Mouse (Mus musculus) forebrain, embryonic 13.5 days (tissue): Measurements from ENCODE around the gene Dnajc11. TPM values are rescaled to one million over a fixed set of nuclear protein-coding genes. Genes with fewer than 3 reads are reported as not detected.

Source experiments
- ATAC-seq: fragments of 200-750 bp; cut with Nextera tagmentation; 2 replicates; pipeline ENCODE4 v1.8.0; 2017
- H3K27ac ChIP-seq: fragments of 300-500 bp; sonication (generic); 2 replicates; pipeline ENCODE4 v1.5.1; 2015; ENCODE audit warnings: inconsistent platforms, mild to moderate bottlenecking, moderate library complexity
- H3K27me3 ChIP-seq: fragments of 300-500 bp; sonication (generic); 2 replicates; pipeline ENCODE4 v1.6.1; 2015; ENCODE audit warnings: mild to moderate bottlenecking, inconsistent platforms
- H3K36me3 ChIP-seq: fragments of 300-500 bp; sonication (generic); 2 replicates; pipeline ENCODE4 v1.6.1; 2015; ENCODE audit warnings: mild to moderate bottlenecking, inconsistent platforms; ENCODE audit not compliant: poor library complexity, severe bottlenecking
- H3K4me1 ChIP-seq: fragments of 300-500 bp; sonication (generic); 2 replicates; pipeline ENCODE4 v1.6.1; 2015; ENCODE audit warnings: inconsistent platforms
- H3K4me2 ChIP-seq: fragments of 300-500 bp; sonication (generic); 2 replicates; pipeline ENCODE4 v1.6.1; 2015; ENCODE audit warnings: inconsistent platforms, mild to moderate bottlenecking, moderate library complexity
- H3K4me3 ChIP-seq: fragments of 300-500 bp; sonication (generic); 2 replicates; pipeline ENCODE4 v1.5.1; 2015; ENCODE audit warnings: mild to moderate bottlenecking, inconsistent platforms
- H3K9ac ChIP-seq: fragments of 300-500 bp; sonication (generic); 2 replicates; pipeline ENCODE4 v1.6.1; 2015; ENCODE audit warnings: mild to moderate bottlenecking, inconsistent platforms
- H3K9me3 ChIP-seq: fragments of 300-500 bp; sonication (generic); replicated peaks from 2 replicates; pipeline ENCODE4 v1.6.1; 2016; ENCODE audit warnings: inconsistent platforms
- WGBS: fragments of 180-500 bp; shearing (Covaris S2); methylation state at CpG from one replicate; pipeline ENCODE4 v1.1.7; 2015; 5-methylcytosine and 5-hydroxymethylcytosine counted together
- polyA plus RNA-seq: library from polyadenylated mRNA; unstranded; fragments of >200 nt; fragmentation: Nextera tagmentation; extraction: Ambion mirVana; gene quantifications from 2 replicates; pipeline ENCODE4 v1.2.1, GENCODE M21; 2015

Gene Dnajc11
- polyA plus RNA-seq, 1 experiment from 2014 or later = 77.0 TPM

- Histone ChIP-seq H3K27ac (no peak overlapping the region), H3K9ac (no peak overlapping the region), H3K4me2 (no peak overlapping the region), H3K36me3 (no peaks in the 10 kb centered on the region), H3K4me3 (no peak overlapping the region), H3K4me1 (peaks cover 13% of the 10 kb centered on the region), H3K9me3 (no peaks in the 10 kb centered on the region), H3K27me3 (0 out of 2 replicates have a peak, but pooled peaks cover 7% of the 10 kb centered on the region)
- 52% methylated on average over 11 of the region's 11 CpGs for WGBS
- no peak for ATAC-seq
Observed at GRCm38 (mm10) chr4:151904098-151904497, 29.4 kb upstream of the Dnajc11 start.

GRCm38 (mm10) chr4:151905621-151906020 is 27.9 kb upstream of the Dnajc11 start:
- H3K4me2 ChIP-seq = no peak overlapping the region
- 0 out of 2 replicates have a peak, but pooled peaks cover 7% of the 10 kb centered on the region for H3K27me3 ChIP-seq
- H3K27ac ChIP-seq = no peak overlapping the region
- no peaks in the 10 kb centered on the region for H3K9me3 ChIP-seq
- no peak for ATAC-seq
- no peak overlapping the region for H3K4me3 ChIP-seq
- no peak overlapping the region for H3K9ac ChIP-seq
- peaks cover 13% of the 10 kb centered on the region for H3K4me1 ChIP-seq
- 89% methylated on average over 4 of the region's 4 CpGs for WGBS
- no peaks in the 10 kb centered on the region for H3K36me3 ChIP-seq

- WGBS = 81% methylated on average over 26 of the region's 26 CpGs
- Histone ChIP-seq H3K9me3 (no peaks in the 10 kb centered on the region), H3K9ac (no peak overlapping the region; the same call in 1 of the 2 replicates), H3K36me3 (no peaks in the 10 kb centered on the region), H3K27ac (no peak overlapping the region), H3K4me3 (no peak overlapping the region), H3K27me3 (0 out of 2 replicates have a peak, but pooled peaks cover 3% of the 10 kb centered on the region), H3K4me2 (no peak overlapping the region), H3K4me1 (peaks cover 13% of the 10 kb centered on the region)
- no peak for ATAC-seq
Observed at GRCm38 (mm10) chr4:151907577-151908343, 25.7 kb upstream of the Dnajc11 start.

- no peak overlapping the region for H3K4me2 ChIP-seq
- 79% methylated on average over 8 of the region's 8 CpGs for WGBS
- H3K9me3 ChIP-seq = no peaks in the 10 kb centered on the region
- H3K4me1 ChIP-seq = peaks cover 13% of the 10 kb centered on the region
- ATAC-seq = no peak
- no peaks in the 10 kb centered on the region for H3K27me3 ChIP-seq
- H3K9ac ChIP-seq = no peak overlapping the region
- no peak overlapping the region for H3K4me3 ChIP-seq
- no peaks in the 10 kb centered on the region for H3K36me3 ChIP-seq
- H3K27ac ChIP-seq = no peak overlapping the region
Observed at GRCm38 (mm10) chr4:151908809-151909208, 24.7 kb upstream of the Dnajc11 start.

GRCm38 (mm10) chr4:151916271-151916670 is 17.2 kb upstream of the Dnajc11 start:
- H3K27me3 ChIP-seq = no peaks in the 10 kb centered on the region
- no peak for ATAC-seq
- H3K9ac ChIP-seq = no peak overlapping the region
- H3K4me2 ChIP-seq = no peak overlapping the region
- H3K36me3 ChIP-seq = no peaks in the 10 kb centered on the region
- H3K4me3 ChIP-seq = no peak overlapping the region
- no peak overlapping the region for H3K27ac ChIP-seq
- 0 out of 2 replicates have a peak, but pooled peaks cover 3% of the 10 kb centered on the region for H3K4me1 ChIP-seq
- 74% methylated on average over 11 of the region's 11 CpGs for WGBS
- H3K9me3 ChIP-seq = no peaks in the 10 kb centered on the region

- no peak overlapping the region for H3K9ac ChIP-seq
- H3K4me1 ChIP-seq = 0 out of 2 replicates have a peak, but pooled peaks cover 3% of the 10 kb centered on the region
- no peak overlapping the region for H3K27ac ChIP-seq
- H3K36me3 ChIP-seq = no peaks in the 10 kb centered on the region
- no peak overlapping the region for H3K4me3 ChIP-seq
- H3K4me2 ChIP-seq = no peak overlapping the region
- H3K27me3 ChIP-seq = no peaks in the 10 kb centered on the region
- no peak for ATAC-seq
- WGBS = 80% methylated on average over 20 of the region's 20 CpGs
- H3K9me3 ChIP-seq = no peaks in the 10 kb centered on the region
Observed at GRCm38 (mm10) chr4:151919135-151919840, 14.2 kb upstream of the Dnajc11 start.

- Histone ChIP-seq H3K4me2 (peak overlapping the region; percentile 54), H3K27me3 (no peaks in the 10 kb centered on the region), H3K9ac (peak overlapping the region; percentile 16; the same call in 1 of the 2 replicates), H3K9me3 (no peaks in the 10 kb centered on the region), H3K4me1 (0 out of 2 replicates have a peak, but pooled peaks cover 3% of the 10 kb centered on the region), H3K36me3 (no peaks in the 10 kb centered on the region), H3K27ac (no peak overlapping the region), H3K4me3 (peak overlapping the region; percentile 15; the same call in 1 of the 2 replicates)
- WGBS = 21% methylated on average over 16 of the region's 16 CpGs
- ATAC-seq = 0 out of 2 replicates have a peak, but pooled peaks have one; percentile 50
Observed at GRCm38 (mm10) chr4:151919900-151920643, 13.4 kb upstream of the Dnajc11 start.

- H3K36me3 ChIP-seq = no peaks in the 10 kb centered on the region
- H3K27me3 ChIP-seq = no peaks in the 10 kb centered on the region
- 87% methylated on average over 3 of the region's 3 CpGs for WGBS
- H3K4me1 ChIP-seq = 0 out of 2 replicates have a peak, but pooled peaks cover 3% of the 10 kb centered on the region
- H3K9me3 ChIP-seq = no peaks in the 10 kb centered on the region
- no peak overlapping the region for H3K27ac ChIP-seq
- no peak overlapping the region for H3K4me3 ChIP-seq
- H3K9ac ChIP-seq = no peak overlapping the region
- ATAC-seq = no peak
- H3K4me2 ChIP-seq = no peak overlapping the region
Observed at GRCm38 (mm10) chr4:151922124-151922523, 11.4 kb upstream of the Dnajc11 start.

- no peak overlapping the region for H3K9ac ChIP-seq
- no peaks in the 10 kb centered on the region for H3K9me3 ChIP-seq
- H3K4me1 ChIP-seq = peaks cover 26% of the 10 kb centered on the region
- H3K4me2 ChIP-seq = peak overlapping the region; percentile 98; the same call in 1 of the 2 replicates
- WGBS = 79% methylated on average over 13 of the region's 13 CpGs
- ATAC-seq = peak; percentile 84
- peak overlapping the region; percentile 100; the same call in 1 of the 2 replicates for H3K4me3 ChIP-seq
- 0 out of 2 replicates have a peak, but pooled peaks cover 10% of the 10 kb centered on the region for H3K27me3 ChIP-seq
- no peak overlapping the region for H3K27ac ChIP-seq
- H3K36me3 ChIP-seq = no peaks in the 10 kb centered on the region
Observed at GRCm38 (mm10) chr4:151932576-151933504, 651 bp upstream of the Dnajc11 start.

- Histone ChIP-seq H3K4me3 (peak overlapping the region; percentile 100), H3K27me3 (0 out of 2 replicates have a peak, but pooled peaks cover under 1% of the 10 kb centered on the region), H3K9ac (peak overlapping the region; percentile 97), H3K4me1 (peaks cover 26% of the 10 kb centered on the region), H3K27ac (no peak overlapping the region), H3K9me3 (no peaks in the 10 kb centered on the region), H3K36me3 (no peaks in the 10 kb centered on the region), H3K4me2 (peak overlapping the region; percentile 98)
- 2% methylated on average over 23 of the region's 23 CpGs for WGBS
- no peak for ATAC-seq
Observed at GRCm38 (mm10) chr4:151934215-151934572, 703 bp downstream of the Dnajc11 start.

- Histone ChIP-seq H3K4me1 (peaks cover 26% of the 10 kb centered on the region), H3K9me3 (no peaks in the 10 kb centered on the region), H3K27ac (no peak overlapping the region), H3K27me3 (no peaks in the 10 kb centered on the region), H3K9ac (no peak overlapping the region), H3K36me3 (no peaks in the 10 kb centered on the region), H3K4me2 (no peak overlapping the region), H3K4me3 (no peak overlapping the region)
- ATAC-seq = no peak
- WGBS = 90% methylated on average over 13 of the region's 13 CpGs
Observed at GRCm38 (mm10) chr4:151937441-151937840, 4.0 kb downstream of the Dnajc11 start.
